ENCODE assay signal across 7 mouse cellular contexts in genomic region chr4:106708408-106708807, GRCm38 (mm10). TPM values are rescaled to one million over a fixed set of nuclear protein-coding genes. Genes with fewer than 3 reads are reported as not detected.
DNase-seq lines count a peak whose midpoint lies in the region; ATAC-seq lines count a peak whose summit lies in the region.

No protein-coding gene starts in this region.

- H3K27me3 ChIP-seq in limb, embryonic 12.5 days: peaks cover 3% of the 10 kb centered on the region; the same call in 1 of the 2 replicates
- H3K27me3 ChIP-seq in midbrain, embryonic 14.5 days (ENCODE audit: control insufficient read depth, insufficient read depth, low read length): no peaks in the 10 kb centered on the region; the same call in 1 of the 2 replicates

- ATAC-seq in limb, embryonic 12.5 days (ENCODE audit: insufficient number of reproducible peaks, insufficient read depth, low FRiP score, low TSS enrichment, low read depth): no peak
- ATAC-seq in midbrain, embryonic 14.5 days (ENCODE audit: low FRiP score, low TSS enrichment): peak; percentile 44

- no peak overlapping the region for H3K4me3 ChIP-seq in limb, embryonic 12.5 days (replicated peaks)
- H3K4me3 ChIP-seq in midbrain, embryonic 14.5 days (replicated peaks; ENCODE audit: low read depth, low read length): no peak overlapping the region

- no peak overlapping the region for H3K27ac ChIP-seq in limb, embryonic 12.5 days
- H3K27ac ChIP-seq in midbrain, embryonic 14.5 days (replicated peaks; ENCODE audit: low read depth, low read length): no peak overlapping the region

- no peaks in the 10 kb centered on the region for H3K9me3 ChIP-seq in limb, embryonic 12.5 days
- no peaks in the 10 kb centered on the region for H3K9me3 ChIP-seq in midbrain, embryonic 14.5 days (ENCODE audit: control insufficient read depth, low read length)

- DNase-seq in adrenal gland, postnatal 10 days: peak; percentile 93
- peak; percentile 81 for DNase-seq in embryo, embryonic 11 days
- DNase-seq in heart, adult 11 months: peak; percentile 94
- DNase-seq in kidney, adult 8-10 months: peak; percentile 51 to 79
- peak; percentile 87 for DNase-seq in midbrain, embryonic 14.5 days
- DNase-seq in spleen, adult 18-20 months: peak; percentile 47 to 73

- H3K9ac ChIP-seq in limb, embryonic 12.5 days (replicated peaks): no peak overlapping the region
- H3K9ac ChIP-seq in midbrain, embryonic 14.5 days (replicated peaks; ENCODE audit: low read length): no peak overlapping the region

- H3K4me2 ChIP-seq in limb, embryonic 12.5 days: peak overlapping the region; percentile 41
- H3K4me2 ChIP-seq in midbrain, embryonic 14.5 days (ENCODE audit: low read length): no peak overlapping the region

- no peaks in the 10 kb centered on the region for H3K4me1 ChIP-seq in limb, embryonic 12.5 days (replicated peaks)
- peaks cover 10% of the 10 kb centered on the region for H3K4me1 ChIP-seq in midbrain, embryonic 14.5 days (ENCODE audit: control insufficient read depth, insufficient read depth, low read length)

- 4% methylated on average over 8 of the region's 8 CpGs for WGBS in limb, embryonic 12.5 days
- 2% methylated on average over 8 of the region's 8 CpGs for WGBS in midbrain, embryonic 14.5 days

- no peaks in the 10 kb centered on the region for H3K36me3 ChIP-seq in limb, embryonic 12.5 days
- no peaks in the 10 kb centered on the region for H3K36me3 ChIP-seq in midbrain, embryonic 14.5 days (ENCODE audit: control insufficient read depth, insufficient read depth, low read length)

RNA-seq across cellular contexts. Expression of gene Mroh7, which starts 22.3 kb away (rescaled TPM):
- total RNA-seq in adrenal gland, postnatal 10 days (2021): 1 to 10 TPM in 1 of 2 experiments, under 1 TPM in 1; 0.48 to 1.1 TPM
- 0.14 and 0.23 TPM in 2 replicates for polyA plus RNA-seq in limb, embryonic 12.5 days (2016; fragmentation: Nextera tagmentation; extraction: Ambion mirVana)
- polyA plus RNA-seq in midbrain, embryonic 14.5 days (2014; fragmentation: Nextera tagmentation; extraction: Ambion mirVana): 0.26 and 0.43 TPM in 2 replicates

RNA-seq across cellular contexts. Expression of gene Fam151a, which starts 25.3 kb away (rescaled TPM):
- under 1 TPM; 0.27 to 0.30 TPM for total RNA-seq in adrenal gland, postnatal 10 days (2021)
- polyA plus RNA-seq in limb, embryonic 12.5 days (2016; fragmentation: Nextera tagmentation; extraction: Ambion mirVana): not detected in 2 replicates
- polyA plus RNA-seq in midbrain, embryonic 14.5 days (2014; fragmentation: Nextera tagmentation; extraction: Ambion mirVana): not detected in 2 replicates

RNA-seq across cellular contexts. Expression of gene Ttc4, which starts 29.7 kb away (rescaled TPM):
- 10 to 100 TPM; 23.1 to 27.2 TPM for total RNA-seq in adrenal gland, postnatal 10 days (2021)
- 107 and 122 TPM in 2 replicates for polyA plus RNA-seq in limb, embryonic 12.5 days (2016; fragmentation: Nextera tagmentation; extraction: Ambion mirVana)
- polyA plus RNA-seq in midbrain, embryonic 14.5 days (2014; fragmentation: Nextera tagmentation; extraction: Ambion mirVana): 104 and 121 TPM in 2 replicates

RNA-seq across cellular contexts. Expression of gene Pars2, which starts 57.5 kb away (rescaled TPM):
- 1 to 10 TPM; 6.0 to 8.7 TPM for total RNA-seq in adrenal gland, postnatal 10 days (2021)
- polyA plus RNA-seq in limb, embryonic 12.5 days (2016; fragmentation: Nextera tagmentation; extraction: Ambion mirVana): 14.3 and 18.0 TPM in 2 replicates
- 7.8 and 8.8 TPM in 2 replicates for polyA plus RNA-seq in midbrain, embryonic 14.5 days (2014; fragmentation: Nextera tagmentation; extraction: Ambion mirVana)
